26 mouse cellular contexts compared by ENCODE assay signal in the genomic region with DNA sequence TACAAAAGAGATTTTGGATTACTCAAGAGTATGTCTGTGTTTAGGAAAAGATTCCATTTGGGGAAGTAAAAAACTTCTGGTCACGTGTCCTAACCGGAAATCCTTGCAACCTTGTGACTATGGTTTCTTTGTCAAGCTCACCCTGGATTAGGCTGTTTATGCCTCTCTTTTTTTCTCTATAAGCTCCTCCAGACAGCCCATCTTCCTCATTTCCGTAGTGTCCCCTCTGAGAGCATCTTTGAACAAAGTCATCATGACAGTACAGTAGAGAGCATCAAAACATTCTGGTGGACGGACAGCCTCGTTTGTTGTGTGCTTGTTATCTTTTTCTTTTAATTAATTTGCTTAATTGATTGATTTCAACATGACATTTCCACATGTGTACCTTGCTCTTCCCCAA.
"Had no signal": no experiment of that assay in that cellular context is flagged by ENCODE, and none has a peak within 500 bp of the region (broad histone marks: within the 10 kb centered on the region; RNA-seq: fewer than 3 reads in every experiment).

No protein-coding gene starts in this region.

- DNase-seq: gastrocnemius, adult 2 months; gastrocnemius, postnatal 10 days; gastrocnemius, postnatal 25 days; heart, adult 18-20 months; heart, postnatal 14 days; heart, postnatal 36 days; kidney, adult 11 months; kidney, adult 2 months; kidney, adult 9 months; kidney, postnatal 14 days; kidney, postnatal 36 days; layer of hippocampus, adult 9-11 months; liver had no signal

- H3K27ac ChIP-seq: gastrocnemius, adult 2 months; heart, embryonic 10.5 days; heart, embryonic 13.5 days; heart, embryonic 15.5 days; hindbrain, embryonic 13.5 days; hindbrain, embryonic 15.5 days; hindbrain, postnatal 0 days; kidney, embryonic 15.5 days; kidney, postnatal 0 days; left cerebral cortex, adult 2 months; limb, embryonic 10.5 days; limb, embryonic 12.5 days had no signal

- H3K4me3 ChIP-seq: gastrocnemius, adult 2 months; heart, embryonic 10.5 days; heart, embryonic 13.5 days; heart, embryonic 15.5 days; hindbrain, embryonic 13.5 days; hindbrain, embryonic 15.5 days; kidney, embryonic 15.5 days; left cerebral cortex, adult 2 months; limb, embryonic 10.5 days; limb, embryonic 12.5 days had no signal

- H3K4me2 ChIP-seq: heart, embryonic 13.5 days; heart, embryonic 15.5 days; hindbrain, embryonic 13.5 days; hindbrain, embryonic 15.5 days; kidney, embryonic 15.5 days; limb, embryonic 12.5 days had no signal

- H3K27me3 ChIP-seq: heart, embryonic 13.5 days; heart, embryonic 15.5 days; hindbrain, embryonic 13.5 days; hindbrain, embryonic 15.5 days; kidney, embryonic 15.5 days; limb, embryonic 12.5 days had no signal

- H3K36me3 ChIP-seq: heart, embryonic 10.5 days; heart, embryonic 13.5 days; heart, embryonic 15.5 days; hindbrain, embryonic 13.5 days; hindbrain, embryonic 15.5 days; kidney, embryonic 15.5 days; limb, embryonic 10.5 days; limb, embryonic 12.5 days had no signal

- H3K9ac ChIP-seq: heart, embryonic 13.5 days; heart, embryonic 15.5 days; hindbrain, embryonic 13.5 days; hindbrain, embryonic 15.5 days; kidney, embryonic 15.5 days; limb, embryonic 12.5 days had no signal

- H3K4me1 ChIP-seq: heart, embryonic 10.5 days; heart, embryonic 13.5 days; heart, embryonic 15.5 days; hindbrain, embryonic 15.5 days; limb, embryonic 12.5 days had no signal

- H3K9me3 ChIP-seq: heart, embryonic 10.5 days; heart, embryonic 13.5 days; heart, embryonic 15.5 days; hindbrain, embryonic 13.5 days; hindbrain, embryonic 15.5 days; kidney, embryonic 15.5 days; limb, embryonic 10.5 days; limb, embryonic 12.5 days had no signal

- ATAC-seq: forebrain, embryonic 16.5 days; hindbrain, postnatal 0 days; intestine, embryonic 16.5 days had no signal
